Mouse (Mus musculus): Measurements from ENCODE around the gene D630003M21Rik.

- no peak for TF ChIP-seq POLR2A (IDR thresholded peaks at IDR 0.05; ENCODE audit: borderline replicate concordance, insufficient read depth, low read length)
- TF ChIP-seq CTCF (IDR thresholded peaks at IDR 0.05; ENCODE audit: borderline replicate concordance, insufficient read depth, low read depth, low read length) = no peak
Measured at GRCm38 (mm10) chr2:158223497-158223896, 5.5 kb downstream of the D630003M21Rik start.
